ENCODE assay signal across 8 mouse cellular contexts in genomic region chr10:41477018-41477277, GRCm38 (mm10). TPM values are rescaled to one million over a fixed set of nuclear protein-coding genes. Genes with fewer than 3 reads are reported as not detected.
DNase-seq lines count a peak whose midpoint lies in the region; ATAC-seq and TF ChIP-seq lines count a peak whose summit lies in the region.

No protein-coding gene starts in this region.

- H3K4me1 ChIP-seq in lung, adult 2 months (ENCODE audit: control insufficient read depth, insufficient read depth, low read length) = peaks cover 10% of the 10 kb centered on the region
- H3K4me1 ChIP-seq in embryonic facial prominence, embryonic 14.5 days (ENCODE audit: control insufficient read depth, insufficient read depth, low read length) = peaks cover 14% of the 10 kb centered on the region
- peaks cover 19% of the 10 kb centered on the region for H3K4me1 ChIP-seq in limb, embryonic 14.5 days (ENCODE audit: control insufficient read depth, insufficient read depth, low read length)
- H3K4me1 ChIP-seq in neural tube, embryonic 14.5 days (ENCODE audit: control insufficient read depth, insufficient read depth, low read length) = peaks cover 18% of the 10 kb centered on the region

- intact Hi-C loops in gastrocnemius, postnatal 36 days (cut with DNase I) = no loop called here

- H3K27ac ChIP-seq in embryonic facial prominence, embryonic 14.5 days (replicated peaks; ENCODE audit: low read depth, low read length) = peak overlapping the region; percentile 79
- H3K27ac ChIP-seq in limb, embryonic 14.5 days (replicated peaks; ENCODE audit: low read depth, low read length) = peak overlapping the region; percentile 84
- peak overlapping the region; percentile 67 for H3K27ac ChIP-seq in neural tube, embryonic 14.5 days (ENCODE audit: low read depth, low read length)

- peaks cover 16% of the 10 kb centered on the region; the same call in 1 of the 2 replicates for H3K36me3 ChIP-seq in embryonic facial prominence, embryonic 14.5 days (ENCODE audit: control insufficient read depth, insufficient read depth, low read length)
- peaks cover 32% of the 10 kb centered on the region for H3K36me3 ChIP-seq in limb, embryonic 14.5 days (ENCODE audit: control insufficient read depth, insufficient read depth, low read length)
- no peaks in the 10 kb centered on the region for H3K36me3 ChIP-seq in neural tube, embryonic 14.5 days (ENCODE audit: control insufficient read depth, insufficient read depth, low read length)

- TF ChIP-seq POLR2A in lung, adult 2 months (IDR thresholded peaks at IDR 0.05; ENCODE audit: borderline replicate concordance, extremely low read depth, low read depth, low read length) = no peak
- TF ChIP-seq POLR2A in limb, embryonic 14.5 days (IDR thresholded peaks at IDR 0.05; ENCODE audit: borderline replicate concordance, extremely low read depth, insufficient read depth, insufficient read length) = no peak

- H3K4me2 ChIP-seq in embryonic facial prominence, embryonic 14.5 days (ENCODE audit: low read depth, low read length) = peak overlapping the region; percentile 90
- H3K4me2 ChIP-seq in limb, embryonic 14.5 days (replicated peaks; ENCODE audit: low read depth, low read length, severe bottlenecking) = peak overlapping the region; percentile 67
- H3K4me2 ChIP-seq in neural tube, embryonic 14.5 days (ENCODE audit: low read depth, low read length) = peak overlapping the region; percentile 70

- H3K9ac ChIP-seq in embryonic facial prominence, embryonic 14.5 days (ENCODE audit: low read depth, low read length) = peak overlapping the region; percentile 72
- peak overlapping the region; percentile 76 for H3K9ac ChIP-seq in limb, embryonic 14.5 days (ENCODE audit: low read depth, low read length, severe bottlenecking)
- peak overlapping the region; percentile 65 for H3K9ac ChIP-seq in neural tube, embryonic 14.5 days (replicated peaks; ENCODE audit: low read depth, low read length)

- no peak for TF ChIP-seq CTCF in lung, adult 2 months (IDR thresholded peaks at IDR 0.05; ENCODE audit: insufficient read depth, low read length)

- DNase-seq in lung, adult 2 months = no peak
- DNase-seq in lung, adult 18-20 months = no peak
- DNase-seq in embryonic facial prominence, embryonic 14.5 days (ENCODE audit: low spot score) = peak; percentile 68
- peak; percentile 35 for DNase-seq in limb, embryonic 14.5 days (ENCODE audit: low spot score)
- no peak for DNase-seq in urinary bladder, postnatal 25 days (ENCODE audit: low spot score)
- DNase-seq in gastrocnemius, postnatal 36 days = no peak

- no peaks in the 10 kb centered on the region for H3K27me3 ChIP-seq in embryonic facial prominence, embryonic 14.5 days (replicated peaks; ENCODE audit: control insufficient read depth, insufficient read depth, low read length)
- no peaks in the 10 kb centered on the region for H3K27me3 ChIP-seq in limb, embryonic 14.5 days (ENCODE audit: control insufficient read depth, insufficient read depth, low read length)
- H3K27me3 ChIP-seq in neural tube, embryonic 14.5 days (ENCODE audit: control insufficient read depth, insufficient read depth, low read length) = no peaks in the 10 kb centered on the region

- WGBS in lung, adult 2 months = 1% methylated on average over 9 of the region's 9 CpGs
- WGBS in embryonic facial prominence, embryonic 14.5 days = 0% methylated on average over 9 of the region's 9 CpGs
- WGBS in limb, embryonic 14.5 days = 3% methylated on average over 9 of the region's 9 CpGs
- WGBS in neural tube, embryonic 14.5 days = 0% methylated on average over 9 of the region's 9 CpGs

- peak; percentile 20; the same call in 1 of the 2 replicates for ATAC-seq in embryonic facial prominence, embryonic 14.5 days (ENCODE audit: low read depth)
- ATAC-seq in limb, embryonic 14.5 days (ENCODE audit: low FRiP score, low read depth) = peak; percentile 10; the same call in 1 of the 2 replicates
- ATAC-seq in neural tube, embryonic 14.5 days (ENCODE audit: low read depth) = peak; percentile 35
- ATAC-seq in frontal cortex, adult (ENCODE audit: low TSS enrichment) = no peak

- H3K9me3 ChIP-seq in embryonic facial prominence, embryonic 14.5 days (ENCODE audit: control insufficient read depth, low read length) = no peaks in the 10 kb centered on the region
- no peaks in the 10 kb centered on the region for H3K9me3 ChIP-seq in limb, embryonic 14.5 days (ENCODE audit: control insufficient read depth, low read length)
- H3K9me3 ChIP-seq in neural tube, embryonic 14.5 days (ENCODE audit: control insufficient read depth, low read length) = no peaks in the 10 kb centered on the region

- H3K4me3 ChIP-seq in lung, adult 2 months (replicated peaks; ENCODE audit: extremely low read depth, low read depth, low read length) = peak overlapping the region; percentile 76
- peak overlapping the region; percentile 53 for H3K4me3 ChIP-seq in embryonic facial prominence, embryonic 14.5 days (ENCODE audit: low read depth, low read length)
- peak overlapping the region; percentile 64 for H3K4me3 ChIP-seq in limb, embryonic 14.5 days (replicated peaks; ENCODE audit: low read length)
- H3K4me3 ChIP-seq in neural tube, embryonic 14.5 days (ENCODE audit: low read depth, low read length) = peak overlapping the region; percentile 44

RNA-seq across cellular contexts. Expression of gene Mical1, which starts 0.8 kb away (rescaled TPM):
- polyA plus RNA-seq in lung, adult 2 months (2012; rRNA removed) = 56.3 and 70.7 TPM in 2 replicates
- 26.4 and 31.4 TPM in 2 replicates for polyA plus RNA-seq in embryonic facial prominence, embryonic 14.5 days (2014; fragmentation: Nextera tagmentation; extraction: Ambion mirVana)
- 53.8 and 66.0 TPM in 2 replicates for polyA plus RNA-seq in limb, embryonic 14.5 days (2012; rRNA removed)
- polyA plus RNA-seq in limb, embryonic 14.5 days (2014; fragmentation: Nextera tagmentation; extraction: Ambion mirVana) = 39.5 and 40.2 TPM in 2 replicates
- 19.8 and 31.9 TPM in 2 replicates for polyA plus RNA-seq in neural tube, embryonic 14.5 days (2014; fragmentation: Nextera tagmentation; extraction: Ambion mirVana)
- 1 to 10 TPM; 5.0 to 5.1 TPM for total RNA-seq in gastrocnemius, postnatal 36 days (2021)

RNA-seq across cellular contexts. Expression of gene Smpd2, which starts 13.2 kb away (rescaled TPM):
- polyA plus RNA-seq in lung, adult 2 months (2012; rRNA removed) = 67.9 and 72.7 TPM in 2 replicates
- 36.0 and 43.9 TPM in 2 replicates for polyA plus RNA-seq in embryonic facial prominence, embryonic 14.5 days (2014; fragmentation: Nextera tagmentation; extraction: Ambion mirVana)
- 75.2 and 86.8 TPM in 2 replicates for polyA plus RNA-seq in limb, embryonic 14.5 days (2012; rRNA removed)
- 46.2 and 49.8 TPM in 2 replicates for polyA plus RNA-seq in limb, embryonic 14.5 days (2014; fragmentation: Nextera tagmentation; extraction: Ambion mirVana)
- 30.6 and 34.3 TPM in 2 replicates for polyA plus RNA-seq in neural tube, embryonic 14.5 days (2014; fragmentation: Nextera tagmentation; extraction: Ambion mirVana)
- total RNA-seq in gastrocnemius, postnatal 36 days (2021) = 10 to 100 TPM; 10.7 to 11.4 TPM

RNA-seq across cellular contexts. Expression of gene Ppil6, which starts 13.3 kb away (rescaled TPM):
- 2.4 and 4.2 TPM in 2 replicates for polyA plus RNA-seq in lung, adult 2 months (2012; rRNA removed)
- polyA plus RNA-seq in embryonic facial prominence, embryonic 14.5 days (2014; fragmentation: Nextera tagmentation; extraction: Ambion mirVana) = 1.6 and 2.0 TPM in 2 replicates
- 0.29 and 0.58 TPM in 2 replicates for polyA plus RNA-seq in limb, embryonic 14.5 days (2012; rRNA removed)
- 0.52 and 1.1 TPM in 2 replicates for polyA plus RNA-seq in limb, embryonic 14.5 days (2014; fragmentation: Nextera tagmentation; extraction: Ambion mirVana)
- 1.7 and 3.5 TPM in 2 replicates for polyA plus RNA-seq in neural tube, embryonic 14.5 days (2014; fragmentation: Nextera tagmentation; extraction: Ambion mirVana)
- total RNA-seq in gastrocnemius, postnatal 36 days (2021) = not detected

RNA-seq across cellular contexts. Expression of gene Zbtb24, which starts 26.8 kb away (rescaled TPM):
- 13.1 and 14.5 TPM in 2 replicates for polyA plus RNA-seq in lung, adult 2 months (2012; rRNA removed)
- polyA plus RNA-seq in embryonic facial prominence, embryonic 14.5 days (2014; fragmentation: Nextera tagmentation; extraction: Ambion mirVana) = 15.4 and 16.6 TPM in 2 replicates
- polyA plus RNA-seq in limb, embryonic 14.5 days (2012; rRNA removed) = 21.3 and 22.2 TPM in 2 replicates
- 19.0 and 22.3 TPM in 2 replicates for polyA plus RNA-seq in limb, embryonic 14.5 days (2014; fragmentation: Nextera tagmentation; extraction: Ambion mirVana)
- polyA plus RNA-seq in neural tube, embryonic 14.5 days (2014; fragmentation: Nextera tagmentation; extraction: Ambion mirVana) = 16.9 and 20.0 TPM in 2 replicates
- 1 to 10 TPM; 3.5 to 4.5 TPM for total RNA-seq in gastrocnemius, postnatal 36 days (2021)

RNA-seq across cellular contexts. Expression of gene Cd164, which starts 42.3 kb away (rescaled TPM):
- polyA plus RNA-seq in lung, adult 2 months (2012; rRNA removed) = 93.4 and 131 TPM in 2 replicates
- polyA plus RNA-seq in embryonic facial prominence, embryonic 14.5 days (2014; fragmentation: Nextera tagmentation; extraction: Ambion mirVana) = 230 and 234 TPM in 2 replicates
- 160 and 192 TPM in 2 replicates for polyA plus RNA-seq in limb, embryonic 14.5 days (2012; rRNA removed)
- 200 and 209 TPM in 2 replicates for polyA plus RNA-seq in limb, embryonic 14.5 days (2014; fragmentation: Nextera tagmentation; extraction: Ambion mirVana)
- 44.6 and 65.9 TPM in 2 replicates for polyA plus RNA-seq in neural tube, embryonic 14.5 days (2014; fragmentation: Nextera tagmentation; extraction: Ambion mirVana)
- 100 to 1,000 TPM; 122 to 130 TPM for total RNA-seq in gastrocnemius, postnatal 36 days (2021)

Comparison
In these comparisons a context has a peak if more than half of its experiments do, and no peak if none do; other contexts are left out.
1. DNase-seq: peak in embryonic facial prominence, embryonic 14.5 days (single experiment) and limb, embryonic 14.5 days (single experiment); none in lung, adult 2 months (single experiment), lung, adult 18-20 months (0 of 2), urinary bladder, postnatal 25 days (single experiment) and gastrocnemius, postnatal 36 days (0 of 2).
2. Peak in every context shown above with its lines, with median percentiles within 50 percentile points of each other: H3K4me3 ChIP-seq, H3K27ac ChIP-seq, H3K4me2 ChIP-seq and H3K9ac ChIP-seq.